In genomic region chr5:53590875-53591682, GRCm38 (mm10) we compare ENCODE assay signal across 8 mouse cellular contexts.
A peak's percentile ranks its signal among the peaks of the same experiment; 100 is the strongest.
DNase-seq lines count a peak whose midpoint lies in the region; ATAC-seq and TF ChIP-seq lines count a peak whose summit lies in the region.

No protein-coding gene starts in this region.

- 0 out of 2 replicates have a peak, but pooled peaks cover under 1% of the 10 kb centered on the region for H3K27me3 ChIP-seq in heart, embryonic 13.5 days (replicated peaks)
- no peaks in the 10 kb centered on the region for H3K27me3 ChIP-seq in kidney, postnatal 0 days (ENCODE audit: insufficient read depth, low read length)

- peak overlapping the region; percentile 99 for H3K27ac ChIP-seq in heart, embryonic 13.5 days (replicated peaks)
- H3K27ac ChIP-seq in kidney, postnatal 0 days: peak overlapping the region; percentile 99

- no peak for TF ChIP-seq CTCF in kidney, postnatal 0 days (IDR thresholded peaks at IDR 0.05; ENCODE audit: low read depth)

- WGBS in heart, embryonic 13.5 days: 0% methylated on average over 36 of the region's 67 CpGs
- under 1% methylated on average over 43 of the region's 67 CpGs for WGBS in kidney, postnatal 0 days

- ATAC-seq in heart, embryonic 13.5 days (ENCODE audit: extremely low read depth, insufficient number of reproducible peaks, low FRiP score, low TSS enrichment): no peak
- peak; percentile 5; the same call in 1 of the 2 replicates for ATAC-seq in kidney, postnatal 0 days (replicated peaks; ENCODE audit: low FRiP score, low read depth)
- ATAC-seq in inflammation-experienced regulatory T-cells, adult 6 months: no peak

- H3K9me3 ChIP-seq in heart, embryonic 13.5 days: no peaks in the 10 kb centered on the region
- no peaks in the 10 kb centered on the region for H3K9me3 ChIP-seq in kidney, postnatal 0 days (replicated peaks; ENCODE audit: low read length)

- H3K4me3 ChIP-seq in heart, embryonic 13.5 days: peak overlapping the region; percentile 96
- H3K4me3 ChIP-seq in kidney, postnatal 0 days (replicated peaks; ENCODE audit: low read depth, low read length): peak overlapping the region; percentile 84

- peak overlapping the region; percentile 99 for H3K4me2 ChIP-seq in heart, embryonic 13.5 days
- H3K4me2 ChIP-seq in kidney, postnatal 0 days (ENCODE audit: low read length): peak overlapping the region; percentile 100

- H3K9ac ChIP-seq in heart, embryonic 13.5 days: peak overlapping the region; percentile 97
- H3K9ac ChIP-seq in kidney, postnatal 0 days (ENCODE audit: low read depth, low read length): peak overlapping the region; percentile 97

- peaks cover 33% of the 10 kb centered on the region for H3K4me1 ChIP-seq in heart, embryonic 13.5 days
- 0 out of 2 replicates have a peak, but pooled peaks cover 8% of the 10 kb centered on the region for H3K4me1 ChIP-seq in kidney, postnatal 0 days (replicated peaks; ENCODE audit: insufficient read depth, low read length)

- H3K36me3 ChIP-seq in heart, embryonic 13.5 days: no peaks in the 10 kb centered on the region
- no peaks in the 10 kb centered on the region for H3K36me3 ChIP-seq in kidney, postnatal 0 days (ENCODE audit: insufficient read depth, low read length)

- peak; percentile 70 for DNase-seq in A20 (ENCODE audit: low read depth, low spot score)
- DNase-seq in MN1 (ENCODE audit: low spot score): peak; percentile 55
- DNase-seq in cerebellum, postnatal 14 days: peak; percentile 58 to 65
- peak; percentile 63 for DNase-seq in kidney, postnatal 0 days (ENCODE audit: low spot score)
- DNase-seq in lung, postnatal 14 days: peak; percentile 27
- DNase-seq in right cerebral cortex, adult 18-20 months: peak; percentile 28
